Mouse (Mus musculus) forebrain, postnatal 0 days (tissue): ENCODE measurements around the gene Brip1. TPM values are rescaled to one million over a fixed set of nuclear protein-coding genes. Genes with fewer than 3 reads are reported as not detected.

Experiments
- ATAC-seq: fragments of 200-750 bp; cut with Nextera tagmentation; 2 replicates; pipeline ENCODE4 v1.8.0; 2017; ENCODE audit warnings: mild to moderate bottlenecking, moderate library complexity
- DNase-seq: peaks from one replicate; pipeline ENCODE4 v3.0.0-alpha.2; 2015
- H3K27ac ChIP-seq: fragments of 300-500 bp; sonication (generic); 2 replicates; pipeline ENCODE4 v1.5.1; 2014; ENCODE audit warnings: low read depth, mild to moderate bottlenecking, antibody characterized with exemption, low read length, moderate library complexity, mixed read lengths
- H3K27me3 ChIP-seq: fragments of 300-500 bp; sonication (generic); 2 replicates; pipeline ENCODE4 v1.6.1; 2014; ENCODE audit warnings: mild to moderate bottlenecking, low read length, mixed read lengths; ENCODE audit not compliant: insufficient read depth
- H3K36me3 ChIP-seq: fragments of 300-500 bp; sonication (generic); 2 replicates; pipeline ENCODE4 v1.6.1; 2014; ENCODE audit warnings: mild to moderate bottlenecking, moderate library complexity; ENCODE audit not compliant: insufficient read depth
- H3K4me1 ChIP-seq: fragments of 300-500 bp; sonication (generic); 2 replicates; pipeline ENCODE4 v1.6.1; 2014; ENCODE audit warnings: antibody characterized with exemption; ENCODE audit not compliant: insufficient read depth
- H3K4me2 ChIP-seq: fragments of 300-500 bp; sonication (generic); 2 replicates; pipeline ENCODE4 v1.6.1; 2014; ENCODE audit warnings: low read depth, mild to moderate bottlenecking, moderate library complexity
- H3K4me3 ChIP-seq: fragments of 300-500 bp; sonication (generic); 2 replicates; pipeline ENCODE4 v1.5.1; 2014; ENCODE audit warnings: low read depth, low read length, mixed read lengths
- H3K9ac ChIP-seq: fragments of 300-500 bp; sonication (generic); 2 replicates; pipeline ENCODE4 v1.6.1; 2014; ENCODE audit warnings: mild to moderate bottlenecking
- H3K9me3 ChIP-seq: fragments of 300-500 bp; sonication (generic); 2 replicates; pipeline ENCODE4 v1.6.1; 2016; ENCODE audit warnings: low read length
- CTCF ChIP-seq: sonication (generic); IDR thresholded peaks from 2 replicates; pipeline ENCODE4 v1.5.1; 2016; ENCODE audit warnings: antibody characterized with exemption, control low read depth, low read depth
- WGBS: fragments of 180-500 bp; shearing (Covaris S2); extraction: QIAGEN DNeasy Blood & Tissue Kit; methylation state at CpG from one replicate; pipeline ENCODE4 v1.1.7; 2014; 5-methylcytosine and 5-hydroxymethylcytosine counted together
- polyA plus RNA-seq: library from polyadenylated mRNA; unstranded; fragments of >200 nt; fragmentation: Nextera tagmentation; extraction: Ambion mirVana; gene quantifications from 2 replicates; pipeline ENCODE4 v1.2.1, GENCODE M21; 2015
- total RNA-seq: library from RNA; depleted of rRNA; stranded (reverse); fragments of >200 nt; gene quantifications from 2 replicates; pipeline ENCODE4 v1.2.3, GENCODE M21; 2014; rRNA removed

The Brip1 gene
- total and polyA plus RNA-seq, 2 experiments from 2014 or later, result 1.2 to 3.4 TPM

DNA sequence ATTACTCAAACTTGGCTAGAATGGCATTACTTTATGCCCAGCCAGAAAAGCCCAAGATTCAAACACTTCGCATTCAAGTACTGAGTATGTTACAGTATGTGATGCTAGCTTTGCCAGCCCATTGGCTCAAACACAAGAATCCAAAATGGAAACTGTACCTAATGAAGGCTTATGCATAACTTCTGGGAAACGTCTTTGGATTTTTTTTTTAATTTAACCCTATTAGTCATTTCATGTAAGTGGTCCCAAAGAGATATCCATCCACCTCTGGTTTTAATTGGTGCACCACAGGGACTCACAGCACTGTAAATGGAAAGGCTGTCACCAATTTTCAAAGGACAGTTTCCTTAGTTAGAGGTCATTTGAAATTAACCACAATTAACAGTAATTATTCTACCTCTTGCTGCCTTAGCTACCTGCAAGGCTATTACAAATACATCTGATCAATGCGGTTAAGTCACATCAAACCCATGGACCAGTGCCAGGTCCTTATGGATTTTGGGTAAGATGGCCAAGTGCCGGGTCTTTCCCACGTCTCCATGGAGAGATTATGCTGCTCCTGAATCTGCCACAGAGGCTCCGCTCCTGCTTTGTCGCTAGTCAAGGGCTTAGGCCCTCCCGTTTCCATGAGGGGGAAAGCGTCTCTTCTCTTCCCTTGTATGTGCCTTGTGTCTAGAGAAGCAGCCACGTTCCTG, 192.6 kb downstream of the Brip1 start:
- DNase-seq, result no peak

More for the DNA sequence above, 192.6 kb downstream of the Brip1 start:
- Histone ChIP-seq H3K27ac (no peak overlapping the region), H3K9me3 (no peaks in the 10 kb centered on the region), H3K36me3 (no peaks in the 10 kb centered on the region), H3K27me3 (no peaks in the 10 kb centered on the region), H3K4me2 (no peak overlapping the region), H3K4me3 (no peak overlapping the region), H3K9ac (no peak overlapping the region), H3K4me1 (no peaks in the 10 kb centered on the region)
- ATAC-seq, result no peak
- WGBS, result 40% methylated on average over 10 of the region's 10 CpGs
- no peak for TF ChIP-seq CTCF

Other genes starting within 250 kb of the Brip1 start
- 37.2 and 43.7 TPM in 2 replicates for gene Ints2, start 56.4 kb upstream of the Brip1 start, total RNA-seq
- gene Ints2, start 56.4 kb upstream of the Brip1 start, polyA plus RNA-seq, result 9.1 and 12.0 TPM in 2 replicates
- 54.0 and 57.0 TPM in 2 replicates for gene Med13, start 156.4 kb upstream of the Brip1 start, total RNA-seq
- 3.8 and 5.5 TPM in 2 replicates for gene Med13, start 156.4 kb upstream of the Brip1 start, polyA plus RNA-seq